Mouse (Mus musculus): ENCODE data around the gene Trpm3. TPM values are rescaled to one million over a fixed set of nuclear protein-coding genes. Genes with fewer than 3 reads are reported as not detected.

Trpm3 gene
- polyA plus RNA-seq, 1 experiment = 0.08 TPM

DNA sequence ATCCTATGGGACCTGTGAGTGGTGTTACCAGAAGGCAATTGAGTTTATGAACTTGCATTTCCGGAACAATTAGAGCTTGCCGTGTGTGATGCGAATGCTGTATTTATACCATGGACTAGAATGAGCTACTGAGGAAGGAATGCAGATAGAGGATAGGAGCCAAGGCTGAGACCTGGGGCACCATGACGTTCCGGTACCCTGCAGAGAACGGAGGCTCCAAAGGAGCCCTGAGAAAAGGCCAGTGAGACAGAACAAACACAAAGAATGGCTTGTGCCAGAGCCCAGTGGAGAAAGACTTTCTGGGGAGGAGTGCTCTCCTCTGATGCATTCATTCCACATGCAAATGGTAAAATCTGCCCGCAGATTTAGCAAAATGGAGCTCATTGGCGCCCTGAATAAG lies 682.9 kb downstream of the Trpm3 start:
- DNase-seq (ENCODE audit: low read depth in 1 of 2, low spot score in 2 of 2) = no peak
- no peaks in the 10 kb centered on the region for H3K27me3 ChIP-seq (ENCODE audit: control insufficient read depth, insufficient read depth, low read length)
- 88% methylated on average over 8 of the region's 8 CpGs for WGBS
- TF ChIP-seq POLR2A (IDR thresholded peaks at IDR 0.05; ENCODE audit: low read depth, low read length) (no peak), CTCF (IDR thresholded peaks at IDR 0.05; ENCODE audit: extremely low read depth, insufficient read depth, insufficient read length, insufficient replicate concordance) (no peak)
- H3K4me3 ChIP-seq (ENCODE audit: extremely low read depth, insufficient read depth, insufficient read length) = no peak overlapping the region
- H3K4me1 ChIP-seq (ENCODE audit: control insufficient read depth, insufficient read depth, insufficient read length) = no peaks in the 10 kb centered on the region
- H3K27ac ChIP-seq (ENCODE audit: insufficient read depth, low read length) = no peak overlapping the region
- H3K36me3 ChIP-seq (ENCODE audit: control insufficient read depth, insufficient read depth, low read length) = no peaks in the 10 kb centered on the region

DNA sequence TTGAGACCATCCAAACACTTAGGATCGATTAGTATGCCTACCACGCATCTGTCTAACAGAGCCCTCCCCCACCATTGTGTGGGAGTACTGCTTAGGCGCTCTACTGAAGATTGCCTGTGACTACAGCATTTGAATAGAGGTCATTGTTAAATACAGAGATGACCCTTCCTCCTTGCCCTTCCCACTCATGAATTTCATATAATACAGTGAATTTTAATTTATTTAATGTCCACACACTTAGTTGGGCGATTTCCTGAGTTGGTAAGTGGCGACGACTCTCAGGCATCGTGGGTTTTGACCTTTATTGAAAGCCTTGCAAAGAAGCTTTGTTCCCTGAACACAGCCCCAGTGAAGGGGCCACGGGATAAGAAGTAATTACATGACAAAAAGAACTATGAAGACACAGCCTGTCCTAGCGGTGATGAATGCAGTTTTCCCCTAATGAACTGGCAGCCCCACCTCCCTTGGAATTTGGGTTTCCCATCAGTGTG lies 684.7 kb downstream of the Trpm3 start:
- Histone ChIP-seq H3K36me3 (ENCODE audit: control insufficient read depth, insufficient read depth, low read length) (no peaks in the 10 kb centered on the region), H3K4me3 (ENCODE audit: extremely low read depth, insufficient read depth, insufficient read length) (no peak overlapping the region), H3K27me3 (ENCODE audit: control insufficient read depth, insufficient read depth, low read length) (no peaks in the 10 kb centered on the region), H3K4me1 (ENCODE audit: control insufficient read depth, insufficient read depth, insufficient read length) (no peaks in the 10 kb centered on the region), H3K27ac (ENCODE audit: insufficient read depth, low read length) (no peak overlapping the region)
- 78% methylated on average over 9 of the region's 9 CpGs for WGBS
- no peak for DNase-seq (ENCODE audit: low read depth in 1 of 2, low spot score in 2 of 2)
- no peak for TF ChIP-seq POLR2A (IDR thresholded peaks at IDR 0.05; ENCODE audit: low read depth, low read length)
- TF ChIP-seq CTCF (IDR thresholded peaks at IDR 0.05; ENCODE audit: extremely low read depth, insufficient read depth, insufficient read length, insufficient replicate concordance) = no peak

DNA sequence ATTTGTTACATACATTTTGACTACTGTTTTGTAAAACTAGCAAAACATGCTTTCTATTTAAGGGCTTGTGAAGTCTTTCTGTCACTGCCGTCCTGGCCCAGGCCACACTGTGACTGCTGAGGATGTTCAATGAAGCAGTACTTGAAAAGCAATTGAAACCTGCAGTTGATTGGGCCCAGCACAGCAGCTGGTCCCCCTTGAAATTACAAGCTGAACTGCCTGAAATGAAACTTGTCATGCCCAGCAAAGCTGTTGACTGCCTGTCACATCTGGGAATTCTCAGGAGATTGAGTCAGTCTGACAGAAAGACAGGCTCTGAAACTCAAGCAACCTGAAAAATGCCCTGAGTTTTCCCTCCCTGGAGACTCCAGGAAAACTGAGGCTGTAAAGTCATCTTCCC lies 687.0 kb downstream of the Trpm3 start:
- DNase-seq (ENCODE audit: low read depth in 1 of 2, low spot score in 2 of 2) = no peak
- H3K4me3 ChIP-seq (ENCODE audit: extremely low read depth, insufficient read depth, insufficient read length) = no peak overlapping the region
- no peaks in the 10 kb centered on the region for H3K27me3 ChIP-seq (ENCODE audit: control insufficient read depth, insufficient read depth, low read length)
- no peaks in the 10 kb centered on the region for H3K4me1 ChIP-seq (ENCODE audit: control insufficient read depth, insufficient read depth, insufficient read length)
- H3K36me3 ChIP-seq (ENCODE audit: control insufficient read depth, insufficient read depth, low read length) = no peaks in the 10 kb centered on the region
- no peak for TF ChIP-seq POLR2A (IDR thresholded peaks at IDR 0.05; ENCODE audit: low read depth, low read length)
- H3K27ac ChIP-seq (ENCODE audit: insufficient read depth, low read length) = no peak overlapping the region
- WGBS = 82% methylated on average over 1 of the region's 1 CpGs

DNA sequence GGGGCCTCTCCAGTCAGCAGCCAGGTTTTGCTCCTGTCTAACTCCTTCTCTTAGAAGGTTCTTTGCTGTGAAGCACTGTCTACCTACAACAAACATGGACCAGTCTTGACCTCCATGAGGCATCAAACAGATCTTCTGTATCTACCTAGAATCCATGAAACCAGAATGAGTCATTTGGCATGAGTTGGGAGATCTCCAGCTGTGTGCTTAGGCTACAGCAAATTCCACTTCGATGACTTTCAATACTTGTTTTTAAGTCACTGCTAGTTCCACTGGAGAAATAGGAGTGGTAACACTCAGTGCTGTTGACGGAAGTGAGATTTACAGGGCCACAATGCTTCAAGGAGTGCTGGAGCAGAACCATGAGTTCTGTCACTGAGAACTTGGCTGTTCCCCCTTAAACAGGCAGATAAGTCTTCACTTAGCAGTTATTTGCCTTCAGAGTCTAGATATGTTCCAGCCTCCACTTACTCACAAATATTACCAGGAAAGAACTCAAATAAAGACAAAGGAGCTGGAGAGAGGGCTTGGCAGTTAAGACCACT lies 689.4 kb downstream of the Trpm3 start:
- no peaks in the 10 kb centered on the region for H3K4me1 ChIP-seq (ENCODE audit: control insufficient read depth, insufficient read depth, insufficient read length)
- 78% methylated on average over 2 of the region's 2 CpGs for WGBS
- H3K36me3 ChIP-seq (ENCODE audit: control insufficient read depth, insufficient read depth, low read length) = no peaks in the 10 kb centered on the region
- no peak overlapping the region for H3K27ac ChIP-seq (ENCODE audit: insufficient read depth, low read length)
- no peak for DNase-seq (ENCODE audit: low read depth in 1 of 2, low spot score in 2 of 2)
- TF ChIP-seq POLR2A (IDR thresholded peaks at IDR 0.05; ENCODE audit: low read depth, low read length) (no peak), CTCF (IDR thresholded peaks at IDR 0.05; ENCODE audit: extremely low read depth, insufficient read depth, insufficient read length, insufficient replicate concordance) (no peak)
- no peak overlapping the region for H3K4me3 ChIP-seq (ENCODE audit: extremely low read depth, insufficient read depth, insufficient read length)
- no peaks in the 10 kb centered on the region for H3K27me3 ChIP-seq (ENCODE audit: control insufficient read depth, insufficient read depth, low read length)

DNA sequence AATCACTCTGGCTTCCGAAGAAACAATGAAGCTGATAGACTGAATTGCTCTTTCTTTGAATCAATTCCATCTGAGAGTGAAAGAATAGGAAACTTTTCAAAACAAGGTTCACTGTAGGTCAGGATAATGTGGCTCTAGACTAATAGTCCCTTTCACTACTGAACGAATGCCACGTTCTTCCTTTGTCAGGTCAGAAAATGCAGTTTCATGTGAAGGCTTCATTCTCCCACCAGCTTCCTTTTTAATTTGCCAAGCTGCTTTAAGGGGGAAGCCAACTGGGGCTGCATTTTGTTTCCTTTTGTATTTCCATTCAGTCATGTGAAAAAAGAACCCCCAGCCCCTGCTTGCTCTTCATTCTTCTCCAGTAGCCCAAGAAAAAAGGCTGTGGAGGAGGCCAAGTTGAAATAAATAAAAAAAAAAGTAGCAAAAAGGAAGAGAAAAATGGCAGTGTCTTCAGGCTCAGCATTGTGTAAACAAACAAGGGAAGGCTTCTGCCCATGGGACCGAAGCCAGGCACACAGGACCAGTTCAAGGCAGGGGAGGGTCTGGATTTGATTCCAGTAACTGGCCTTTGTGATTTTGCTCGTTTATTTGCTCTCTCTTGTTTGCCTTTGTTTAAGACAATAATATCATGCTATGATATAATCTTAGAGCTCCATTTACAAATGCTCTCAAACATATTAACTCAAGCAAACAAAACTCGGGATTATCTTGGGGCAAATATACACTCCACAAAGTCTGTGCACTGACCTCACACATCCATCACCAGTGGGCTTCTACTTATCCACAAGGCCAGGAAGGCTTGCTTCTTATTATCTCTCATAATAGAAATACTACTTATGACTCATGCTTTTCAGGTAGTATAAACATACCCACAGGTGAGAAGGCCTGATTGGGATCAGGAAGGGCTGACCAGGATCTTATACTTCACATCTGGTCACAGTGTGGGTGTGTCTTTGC lies 702.5 kb downstream of the Trpm3 start:
- no peak for DNase-seq (ENCODE audit: low read depth in 1 of 2, low spot score in 2 of 2)
- Histone ChIP-seq H3K36me3 (ENCODE audit: control insufficient read depth, insufficient read depth, low read length) (no peaks in the 10 kb centered on the region), H3K4me1 (ENCODE audit: control insufficient read depth, insufficient read depth, insufficient read length) (no peaks in the 10 kb centered on the region), H3K27ac (ENCODE audit: insufficient read depth, low read length) (no peak overlapping the region), H3K4me3 (ENCODE audit: extremely low read depth, insufficient read depth, insufficient read length) (no peak overlapping the region), H3K27me3 (ENCODE audit: control insufficient read depth, insufficient read depth, low read length) (no peaks in the 10 kb centered on the region)
- 60% methylated on average over 6 of the region's 6 CpGs for WGBS
- TF ChIP-seq POLR2A (IDR thresholded peaks at IDR 0.05; ENCODE audit: low read depth, low read length) (no peak), CTCF (IDR thresholded peaks at IDR 0.05; ENCODE audit: extremely low read depth, insufficient read depth, insufficient read length, insufficient replicate concordance) (no peak)

DNA sequence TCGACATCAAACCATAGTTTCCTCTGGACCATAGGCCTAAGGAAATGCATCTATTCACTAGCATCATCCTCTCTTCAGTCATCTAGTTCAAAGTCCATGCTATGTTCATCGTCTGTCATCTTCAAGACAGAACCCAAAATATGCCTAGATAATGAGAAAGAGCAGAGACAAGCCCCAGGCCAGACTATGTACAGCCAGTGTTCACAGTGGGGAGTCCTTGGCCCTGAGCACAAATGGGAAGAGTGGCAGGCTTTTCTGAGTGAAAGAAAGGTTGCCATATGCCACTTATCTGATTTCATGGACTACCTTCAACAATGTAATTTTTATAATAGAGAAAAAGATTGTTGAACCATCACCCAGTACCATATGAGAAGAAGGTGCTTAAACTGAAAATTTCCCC lies 703.9 kb downstream of the Trpm3 start:
- H3K36me3 ChIP-seq (ENCODE audit: control insufficient read depth, insufficient read depth, low read length) = no peaks in the 10 kb centered on the region
- no peaks in the 10 kb centered on the region for H3K27me3 ChIP-seq (ENCODE audit: control insufficient read depth, insufficient read depth, low read length)
- no peak overlapping the region for H3K27ac ChIP-seq (ENCODE audit: insufficient read depth, low read length)
- no peak for TF ChIP-seq POLR2A (IDR thresholded peaks at IDR 0.05; ENCODE audit: low read depth, low read length)
- no peak for TF ChIP-seq CTCF (IDR thresholded peaks at IDR 0.05; ENCODE audit: extremely low read depth, insufficient read depth, insufficient read length, insufficient replicate concordance)
- H3K4me1 ChIP-seq (ENCODE audit: control insufficient read depth, insufficient read depth, insufficient read length) = no peaks in the 10 kb centered on the region
- no peak for DNase-seq (ENCODE audit: low read depth in 1 of 2, low spot score in 2 of 2)
- WGBS = 85% methylated on average over 2 of the region's 2 CpGs
- H3K4me3 ChIP-seq (ENCODE audit: extremely low read depth, insufficient read depth, insufficient read length) = no peak overlapping the region

DNA sequence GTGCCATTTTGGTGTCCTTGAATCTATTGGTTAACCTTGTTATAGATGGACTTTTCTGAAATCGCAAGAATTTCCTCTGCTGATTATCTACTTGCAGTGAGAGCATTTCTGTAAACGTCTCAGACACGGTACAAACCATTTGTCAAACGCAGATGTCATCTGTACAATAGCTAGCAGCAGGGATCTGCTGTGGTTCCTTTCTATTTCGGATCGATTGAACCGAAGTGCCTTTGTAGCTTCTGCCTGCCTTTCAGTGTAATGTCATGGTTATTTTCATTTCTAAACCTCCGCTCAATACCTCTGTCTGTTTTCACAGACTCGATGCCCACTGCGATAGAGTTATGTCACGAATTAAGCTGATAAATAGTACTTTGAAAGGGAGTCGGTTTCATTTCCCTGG lies 708.9 kb downstream of the Trpm3 start:
- Histone ChIP-seq H3K4me3 (ENCODE audit: extremely low read depth, insufficient read depth, insufficient read length) (no peak overlapping the region), H3K36me3 (ENCODE audit: control insufficient read depth, insufficient read depth, low read length) (no peaks in the 10 kb centered on the region), H3K27me3 (ENCODE audit: control insufficient read depth, insufficient read depth, low read length) (no peaks in the 10 kb centered on the region), H3K27ac (ENCODE audit: insufficient read depth, low read length) (no peak overlapping the region), H3K4me1 (ENCODE audit: control insufficient read depth, insufficient read depth, insufficient read length) (no peaks in the 10 kb centered on the region)
- no peak for DNase-seq (ENCODE audit: low read depth in 1 of 2, low spot score in 2 of 2)
- 66% methylated on average over 12 of the region's 12 CpGs for WGBS
- TF ChIP-seq CTCF (IDR thresholded peaks at IDR 0.05; ENCODE audit: extremely low read depth, insufficient read depth, insufficient read length, insufficient replicate concordance) (no peak), POLR2A (IDR thresholded peaks at IDR 0.05; ENCODE audit: low read depth, low read length) (no peak)

Measured in spleen, adult 2 months (tissue).